Mouse (Mus musculus): ENCODE measurements around the gene Ddx54. TPM values are rescaled to one million over a fixed set of nuclear protein-coding genes. Genes with fewer than 3 reads are reported as not detected.

Gene Ddx54
- total RNA-seq, 2 experiments from 2014 or later = 22.2 to 24.3 TPM

- intact Hi-C loops (cut with DNase I) = loop anchor here (10.0 kb wide), 2 partner anchors 352 to 462 kb away; no protein-coding TSS in a partner anchor
- no peak for DNase-seq
Observed at GRCm38 (mm10) chr5:120606590-120607200, 5.8 kb upstream of the Ddx54 start.

DNA sequence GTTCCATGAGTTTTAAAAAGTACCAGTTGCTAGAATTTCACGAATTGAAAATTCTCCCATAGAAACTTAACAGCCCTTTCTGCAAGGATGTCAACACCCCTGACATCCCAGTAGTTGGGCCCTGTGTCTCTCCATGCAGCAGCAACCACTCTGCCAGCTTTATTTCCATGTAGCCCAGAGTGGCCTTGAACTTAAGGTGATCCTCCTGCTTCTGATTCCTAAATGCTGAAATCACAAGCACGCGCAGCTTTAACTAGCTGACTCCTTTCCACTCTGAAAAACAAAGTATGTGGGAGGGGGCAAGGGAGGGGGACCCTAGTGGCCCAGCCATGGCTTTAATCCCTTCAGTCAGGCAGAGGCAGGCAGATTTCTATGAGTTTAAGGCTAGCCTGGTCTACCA lies 5.2 kb upstream of the Ddx54 start:
- intact Hi-C loops (cut with DNase I) = loop anchor here (10.0 kb wide), 2 partner anchors 353 to 463 kb away; no protein-coding TSS in a partner anchor
- no peak for DNase-seq

DNA sequence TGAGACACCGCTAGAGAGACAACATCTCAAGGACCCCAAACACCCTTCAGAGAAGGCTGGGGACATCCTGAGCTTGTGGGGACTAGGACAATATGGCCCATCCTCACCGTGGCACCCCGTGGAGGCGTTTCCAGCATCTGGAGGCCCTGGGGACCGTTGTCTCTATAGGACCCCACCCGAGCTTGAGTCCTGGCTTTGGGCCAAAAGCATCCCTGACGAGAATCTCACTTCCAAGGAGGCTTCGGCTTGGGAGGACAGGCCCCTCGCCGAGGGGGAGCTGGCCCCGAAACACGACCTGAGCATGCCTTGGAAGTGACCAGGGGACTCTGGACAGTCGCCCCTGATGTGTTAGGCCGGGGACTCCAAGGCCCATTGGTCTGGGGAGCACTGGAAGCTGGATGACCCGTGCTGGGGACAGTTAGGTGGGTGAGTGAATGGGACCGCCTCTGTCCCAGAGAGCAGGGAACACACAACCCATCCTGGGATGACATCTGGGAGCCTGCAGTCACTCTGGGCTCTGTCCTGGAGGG lies 3.2 kb upstream of the Ddx54 start:
- intact Hi-C loops (cut with DNase I) = loop anchor here (10.0 kb wide), 2 partner anchors 355 to 465 kb away; no protein-coding TSS in a partner anchor

DNA sequence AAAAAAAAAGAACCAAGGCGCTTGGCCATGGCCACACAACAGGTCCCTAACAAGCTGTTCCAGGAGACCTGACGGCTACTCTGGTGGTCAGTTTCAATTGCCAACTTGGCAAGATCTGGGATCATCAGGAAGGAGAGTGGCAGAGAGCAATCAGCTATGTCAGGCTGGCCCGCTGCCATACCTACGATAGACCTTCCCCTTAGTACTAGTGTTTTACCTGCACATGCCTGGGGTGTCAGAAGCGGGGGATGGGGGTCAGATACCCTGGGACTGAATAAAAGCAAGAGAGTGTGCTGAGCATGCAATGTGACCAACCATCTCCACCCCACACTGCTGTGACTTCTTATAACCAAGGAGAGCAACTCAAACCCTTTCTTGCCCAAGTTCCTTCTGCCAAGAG lies 1.6 kb upstream of the Ddx54 start:
- DNase-seq = no peak
- intact Hi-C loops (cut with DNase I) = no loop called here

More for the DNA sequence above, 3.2 kb upstream of the Ddx54 start:
- no peak for DNase-seq

GRCm38 (mm10) chr5:120611416-120611815 lies 1.1 kb upstream of the Ddx54 start:
- no peak for DNase-seq

DNA sequence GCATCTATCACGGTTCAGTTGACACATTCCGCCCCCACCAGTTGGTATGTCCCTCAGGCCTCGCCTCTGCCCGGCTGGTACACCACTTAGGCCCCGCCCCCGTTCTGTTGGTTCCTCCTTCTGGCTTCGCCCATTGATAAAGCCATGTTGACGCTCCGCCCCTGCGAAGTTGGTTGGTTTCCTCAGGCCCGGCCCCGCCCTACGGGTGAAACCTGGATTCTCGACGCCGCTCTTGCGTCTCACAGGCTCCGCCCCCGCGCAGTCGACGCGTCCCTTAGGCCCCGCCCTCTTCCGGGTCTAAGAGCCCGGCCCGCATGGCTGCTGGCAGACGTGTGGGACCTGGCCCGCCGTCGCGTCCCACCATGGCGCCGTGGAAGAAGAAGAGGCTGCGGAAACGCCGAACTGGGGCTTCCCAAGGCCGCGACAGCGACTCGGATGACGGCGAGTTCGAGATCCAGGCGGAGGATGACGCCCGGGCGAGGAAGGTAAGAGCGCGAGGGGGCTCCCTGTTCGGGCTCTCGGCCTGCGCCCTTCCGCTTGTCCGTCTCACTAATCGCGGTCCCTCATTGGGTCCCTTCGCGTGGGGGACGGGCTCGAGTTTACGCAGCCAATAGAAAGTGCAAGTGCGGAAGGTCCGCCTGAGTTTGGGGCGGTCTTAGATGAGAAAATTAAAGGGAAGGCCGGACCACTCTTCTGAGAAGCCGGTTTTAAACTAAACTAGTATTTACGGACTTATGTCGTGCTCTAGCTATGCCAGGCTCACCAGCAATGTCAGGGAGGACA lies 474 bp downstream of the Ddx54 start:
- peak; percentile 99 to 100 for DNase-seq
- intact Hi-C loops (cut with DNase I) = no loop called here

More at GRCm38 (mm10) chr5:120611416-120611815, 1.1 kb upstream of the Ddx54 start:
- intact Hi-C loops (cut with DNase I) = no loop called here

DNA sequence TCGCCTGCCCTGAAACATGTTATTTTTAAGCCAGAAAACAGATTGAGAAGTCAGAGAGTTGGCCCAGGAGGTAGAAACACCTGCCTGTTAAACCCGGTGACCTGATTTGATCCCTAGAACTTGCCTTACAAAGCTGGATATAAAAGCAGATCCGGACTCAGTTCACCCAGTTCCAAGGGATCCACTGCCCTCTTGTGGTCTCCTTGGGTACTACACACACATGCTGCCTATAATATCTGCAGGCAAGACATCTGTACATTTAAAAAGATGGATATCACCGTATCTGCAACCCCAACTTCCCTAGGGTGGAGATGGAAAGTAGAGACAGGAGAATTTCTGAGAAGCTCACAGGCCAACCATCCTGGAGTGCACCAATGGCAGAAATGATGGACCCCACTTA lies 3.4 kb downstream of the Ddx54 start:
- no peak for DNase-seq
- intact Hi-C loops (cut with DNase I) = no loop called here

GRCm38 (mm10) chr5:120618778-120619177 lies 6.2 kb downstream of the Ddx54 start:
- no peak for DNase-seq
- intact Hi-C loops (cut with DNase I) = loop anchor here (1.0 kb wide), 1 partner anchor 128 kb away; no protein-coding TSS in a partner anchor

- intact Hi-C loops (cut with DNase I) = loop anchor here (1.0 kb wide), 1 partner anchor 127 kb away; no protein-coding TSS in a partner anchor
- DNase-seq = peak; percentile 56 to 76
Observed at GRCm38 (mm10) chr5:120619201-120619600, 6.7 kb downstream of the Ddx54 start.

- intact Hi-C loops (cut with DNase I) = loop anchor here (1.0 kb wide), 1 partner anchor 53 kb away; no protein-coding TSS in a partner anchor
- peak; percentile 79 to 88 for DNase-seq
Observed at GRCm38 (mm10) chr5:120620375-120621077, 8.0 kb downstream of the Ddx54 start.

GRCm38 (mm10) chr5:120621078-120621765 lies 8.7 kb downstream of the Ddx54 start:
- intact Hi-C loops (cut with DNase I) = no loop called here
- no peak for DNase-seq

DNA sequence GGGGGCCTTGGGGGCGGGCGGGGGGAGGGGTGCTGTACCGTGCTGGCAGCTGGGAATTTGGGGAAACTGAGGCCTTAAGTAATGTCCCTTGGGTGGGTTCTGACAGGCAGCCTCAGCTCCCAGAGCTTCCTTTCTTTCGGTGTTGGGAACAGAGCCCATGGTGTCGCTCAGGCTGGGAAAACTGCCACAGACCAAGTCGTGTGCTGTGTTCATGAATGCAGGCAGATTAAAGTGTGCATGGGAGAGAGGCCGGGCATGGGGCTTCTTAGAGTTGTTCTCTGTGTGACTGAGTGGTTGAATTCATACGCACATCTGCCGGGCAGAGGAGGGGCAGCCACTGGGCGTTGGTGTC lies 9.3 kb downstream of the Ddx54 start:
- intact Hi-C loops (cut with DNase I) = no loop called here
- no peak for DNase-seq

- intact Hi-C loops (cut with DNase I) = no loop called here
- DNase-seq = no peak
Observed at GRCm38 (mm10) chr5:120622198-120622851, 9.8 kb downstream of the Ddx54 start.

GRCm38 (mm10) chr5:120624427-120624826 lies 11.9 kb downstream of the Ddx54 start:
- no peak for DNase-seq
- intact Hi-C loops (cut with DNase I) = no loop called here

DNA sequence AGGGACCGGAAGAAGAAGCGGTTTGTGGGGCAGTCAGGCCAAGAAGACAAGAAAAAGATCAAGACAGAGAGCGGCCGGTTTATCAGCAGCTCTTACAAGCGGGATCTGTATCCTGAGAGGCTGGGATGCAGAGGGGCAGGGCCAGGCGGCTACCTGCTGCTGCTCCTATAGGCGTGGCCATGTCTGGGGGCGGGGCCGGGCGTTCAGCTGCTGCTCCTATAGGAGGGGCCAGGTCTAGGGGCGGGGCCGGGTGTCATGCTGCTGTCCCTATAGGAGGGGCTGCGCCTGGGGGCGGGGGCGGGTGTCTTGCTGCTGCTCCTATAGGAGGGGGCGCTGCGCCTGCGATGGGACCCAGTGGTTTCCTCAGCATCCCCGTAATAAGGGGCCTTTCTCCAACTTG lies 13.9 kb downstream of the Ddx54 start:
- intact Hi-C loops (cut with DNase I) = no loop called here

GRCm38 (mm10) chr5:120627515-120628300 lies 15.2 kb downstream of the Ddx54 start:
- DNase-seq = no peak
- intact Hi-C loops (cut with DNase I) = no loop called here

More for the DNA sequence above, 13.9 kb downstream of the Ddx54 start:
- DNase-seq = no peak

GRCm38 (mm10) chr5:120628624-120629023 lies 16.1 kb downstream of the Ddx54 start:
- intact Hi-C loops (cut with DNase I) = no loop called here
- peak in 1 of 2 experiments; percentile 35 for DNase-seq

DNA sequence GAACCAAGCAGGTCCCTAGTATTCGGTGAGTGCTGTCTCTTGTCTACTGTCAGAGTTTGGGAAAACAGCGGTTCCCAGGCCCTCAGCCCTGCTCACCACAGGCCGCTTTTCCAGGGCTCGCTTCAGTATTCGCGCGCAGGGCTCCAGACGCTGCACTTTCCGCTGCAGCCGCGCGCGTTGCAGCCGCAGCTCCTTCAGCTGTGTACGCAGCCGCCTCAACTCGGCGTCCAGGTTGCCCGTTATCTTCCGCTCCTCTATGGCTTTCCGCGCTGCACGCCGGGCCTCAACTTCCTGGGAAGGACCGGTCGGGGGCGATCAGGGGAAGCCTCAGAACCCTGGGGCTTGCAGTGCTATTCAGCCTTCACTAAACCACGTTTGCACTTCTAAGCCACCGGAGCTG lies 18.6 kb downstream of the Ddx54 start:
- intact Hi-C loops (cut with DNase I) = no loop called here
- no peak for DNase-seq

- no peak for DNase-seq
- intact Hi-C loops (cut with DNase I) = no loop called here
Observed at GRCm38 (mm10) chr5:120631892-120632291, 19.4 kb downstream of the Ddx54 start.
